8 mouse cellular contexts compared by ENCODE assay signal in genomic region chr12:4717417-4717816, GRCm38 (mm10). TPM values are rescaled to one million over a fixed set of nuclear protein-coding genes. Genes with fewer than 3 reads are reported as not detected.
DNase-seq lines count a peak whose midpoint lies in the region; ATAC-seq and TF ChIP-seq lines count a peak whose summit lies in the region.

No protein-coding gene starts in this region.

- no peak for TF ChIP-seq CTCF in spleen, adult 2 months (IDR thresholded peaks at IDR 0.05; ENCODE audit: extremely low read depth, insufficient read depth, insufficient read length, insufficient replicate concordance)

- ATAC-seq in heart, embryonic 12.5 days (ENCODE audit: insufficient number of reproducible peaks, low FRiP score): peak; percentile 85
- peak; percentile 92 for ATAC-seq in granulocyte monocyte progenitor cell, adult 5-6 weeks (replicated peaks; ENCODE audit: poor library complexity, severe bottlenecking)
- peak; percentile 90 for ATAC-seq in liver, embryonic 12.5 days

- no peak overlapping the region for H3K27ac ChIP-seq in heart, embryonic 12.5 days (ENCODE audit: poor library complexity, severe bottlenecking)
- peak overlapping the region; percentile 70 for H3K27ac ChIP-seq in liver, embryonic 12.5 days
- H3K27ac ChIP-seq in spleen, adult 2 months (ENCODE audit: insufficient read depth, low read length): no peak overlapping the region

- H3K9me3 ChIP-seq in heart, embryonic 12.5 days (replicated peaks): no peaks in the 10 kb centered on the region
- H3K9me3 ChIP-seq in liver, embryonic 12.5 days (replicated peaks): no peaks in the 10 kb centered on the region

- no peak overlapping the region for H3K4me3 ChIP-seq in heart, embryonic 12.5 days
- H3K4me3 ChIP-seq in liver, embryonic 12.5 days: no peak overlapping the region
- no peak overlapping the region for H3K4me3 ChIP-seq in spleen, adult 2 months (ENCODE audit: extremely low read depth, insufficient read depth, insufficient read length)

- no peak for DNase-seq in heart, adult 18-20 months
- DNase-seq in adipocyte (ENCODE audit: low spot score): peak; percentile 7
- DNase-seq in spleen, adult 2 months (ENCODE audit: low read depth in 1 of 2, low spot score in 2 of 2): peak; percentile 22 to 35
- DNase-seq in cerebellum, adult 18-20 months: no peak
- DNase-seq in frontal cortex, adult 2 months (ENCODE audit: extremely low spot score in 1 of 2, low spot score in 1 of 2): no peak

- peaks cover 13% of the 10 kb centered on the region for H3K36me3 ChIP-seq in heart, embryonic 12.5 days
- peaks cover 10% of the 10 kb centered on the region for H3K36me3 ChIP-seq in liver, embryonic 12.5 days
- H3K36me3 ChIP-seq in spleen, adult 2 months (ENCODE audit: control insufficient read depth, insufficient read depth, low read length): peaks cover 21% of the 10 kb centered on the region

- no peak overlapping the region for H3K9ac ChIP-seq in heart, embryonic 12.5 days
- H3K9ac ChIP-seq in liver, embryonic 12.5 days: peak overlapping the region; percentile 55; the same call in 1 of the 2 replicates

- peaks cover 30% of the 10 kb centered on the region for H3K4me1 ChIP-seq in heart, embryonic 12.5 days (replicated peaks)
- H3K4me1 ChIP-seq in liver, embryonic 12.5 days: peaks cover 65% of the 10 kb centered on the region
- H3K4me1 ChIP-seq in spleen, adult 2 months (ENCODE audit: control insufficient read depth, insufficient read depth, insufficient read length): no peaks in the 10 kb centered on the region; the same call in 1 of the 2 replicates

- H3K4me2 ChIP-seq in heart, embryonic 12.5 days: no peak overlapping the region
- peak overlapping the region; percentile 43 for H3K4me2 ChIP-seq in liver, embryonic 12.5 days

- no peak for TF ChIP-seq POLR2A in spleen, adult 2 months (IDR thresholded peaks at IDR 0.05; ENCODE audit: low read depth, low read length)

- WGBS in heart, embryonic 12.5 days: 10% methylated on average over 7 of the region's 7 CpGs
- WGBS in liver, embryonic 12.5 days (ENCODE audit: insufficient replicate concordance): 5% methylated on average over 7 of the region's 7 CpGs
- WGBS in spleen, adult 2 months: 6% methylated on average over 7 of the region's 7 CpGs

- H3K27me3 ChIP-seq in heart, embryonic 12.5 days (replicated peaks): no peaks in the 10 kb centered on the region
- H3K27me3 ChIP-seq in liver, embryonic 12.5 days (replicated peaks): 0 out of 2 replicates have a peak, but pooled peaks cover 3% of the 10 kb centered on the region
- H3K27me3 ChIP-seq in spleen, adult 2 months (ENCODE audit: control insufficient read depth, insufficient read depth, low read length): no peaks in the 10 kb centered on the region

RNA-seq across cellular contexts. Expression of gene Fam228a, which starts 20.8 kb away (rescaled TPM):
- 0.20 and 0.21 TPM in 2 replicates for polyA plus RNA-seq in heart, embryonic 12.5 days (2016; fragmentation: Nextera tagmentation; extraction: Ambion mirVana)
- under 1 TPM; 0.15 to 0.23 TPM for total RNA-seq in heart, adult 18-20 months (2021)
- 0.26 and 0.70 TPM in 2 replicates for total RNA-seq in granulocyte monocyte progenitor cell, adult 5-6 weeks (2014; fragmentation: Nextera tagmentation)
- not detected in 2 replicates for total RNA-seq in granulocyte monocyte progenitor cell, adult 5-6 weeks (2017)
- polyA plus RNA-seq in liver, embryonic 12.5 days (2016; fragmentation: Nextera tagmentation; extraction: Ambion mirVana): 0.20 TPM in 1 of 2 replicates, not detected in the other
- 0.04 and 0.07 TPM in 2 replicates for polyA plus RNA-seq in spleen, adult 2 months (2012; rRNA removed)
- 3.9 and 5.1 TPM in 2 replicates for polyA plus RNA-seq in frontal cortex, adult 2 months (2012; rRNA removed)

RNA-seq across cellular contexts. Expression of gene Pfn4, which starts 51.4 kb away (rescaled TPM):
- polyA plus RNA-seq in heart, embryonic 12.5 days (2016; fragmentation: Nextera tagmentation; extraction: Ambion mirVana): 1.9 and 2.3 TPM in 2 replicates
- 1 to 10 TPM; 4.1 to 4.2 TPM for total RNA-seq in heart, adult 18-20 months (2021)
- 0.70 TPM in 1 of 2 replicates, not detected in the other for total RNA-seq in granulocyte monocyte progenitor cell, adult 5-6 weeks (2014; fragmentation: Nextera tagmentation)
- total RNA-seq in granulocyte monocyte progenitor cell, adult 5-6 weeks (2017): 0.78 and 1.3 TPM in 2 replicates
- polyA plus RNA-seq in liver, embryonic 12.5 days (2016; fragmentation: Nextera tagmentation; extraction: Ambion mirVana): 1.7 and 1.8 TPM in 2 replicates
- polyA plus RNA-seq in spleen, adult 2 months (2012; rRNA removed): 0.06 and 0.18 TPM in 2 replicates
- polyA plus RNA-seq in frontal cortex, adult 2 months (2012; rRNA removed): 12.0 and 14.4 TPM in 2 replicates

RNA-seq across cellular contexts. Expression of gene Fam228b, which starts 51.6 kb away (rescaled TPM):
- polyA plus RNA-seq in heart, embryonic 12.5 days (2016; fragmentation: Nextera tagmentation; extraction: Ambion mirVana): 2.0 and 2.6 TPM in 2 replicates
- 1 to 10 TPM; 3.1 to 3.4 TPM for total RNA-seq in heart, adult 18-20 months (2021)
- total RNA-seq in granulocyte monocyte progenitor cell, adult 5-6 weeks (2014; fragmentation: Nextera tagmentation): 0.45 and 1.3 TPM in 2 replicates
- total RNA-seq in granulocyte monocyte progenitor cell, adult 5-6 weeks (2017): 0.90 and 0.93 TPM in 2 replicates
- polyA plus RNA-seq in liver, embryonic 12.5 days (2016; fragmentation: Nextera tagmentation; extraction: Ambion mirVana): 0.93 and 2.6 TPM in 2 replicates
- 0.16 and 0.33 TPM in 2 replicates for polyA plus RNA-seq in spleen, adult 2 months (2012; rRNA removed)
- polyA plus RNA-seq in frontal cortex, adult 2 months (2012; rRNA removed): 7.3 and 8.5 TPM in 2 replicates

Comparison
In these comparisons a context has a peak if more than half of its experiments do, and no peak if none do; other contexts are left out.
1. DNase-seq: peak in adipocyte (single experiment) and spleen, adult 2 months (2 of 2); none in heart, adult 18-20 months (0 of 2), cerebellum, adult 18-20 months (0 of 2) and frontal cortex, adult 2 months (0 of 2).
2. Peak in every context shown above with its lines, with median percentiles within 50 percentile points of each other: ATAC-seq.